Mouse (Mus musculus): Measurements from ENCODE around the gene Fancc. TPM values are rescaled to one million over a fixed set of nuclear protein-coding genes. Genes with fewer than 3 reads are reported as not detected.
A peak's percentile ranks its signal among the peaks of the same experiment; 100 is the strongest.

Fancc gene
- polyA plus RNA-seq, 1 experiment from 2014 or later, result 21.8 TPM

DNA sequence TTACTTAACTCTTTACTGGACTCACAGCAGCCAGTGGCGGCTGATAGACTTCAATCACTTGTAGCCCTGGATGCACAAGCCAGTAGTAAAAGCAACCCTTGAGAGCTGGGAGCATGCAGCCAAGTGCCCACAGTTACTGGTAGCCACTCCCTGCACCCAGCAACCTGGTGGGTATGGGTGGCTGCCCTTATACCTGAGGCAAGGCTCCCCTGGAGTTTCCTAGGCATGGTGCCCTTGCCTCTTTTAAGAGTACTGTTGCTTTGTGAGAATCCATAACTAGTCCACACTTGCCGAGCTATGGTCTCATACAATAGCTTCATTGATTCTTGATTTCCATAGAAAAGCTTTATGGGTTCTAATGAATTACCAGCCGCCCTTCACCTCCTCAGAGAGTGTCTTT is 252.7 kb downstream of the Fancc start:
- peak overlapping the region; percentile 15 for H3K4me3 ChIP-seq (replicated peaks)
- 78% methylated on average over 3 of the region's 3 CpGs for WGBS
- 0 out of 2 replicates have a peak overlapping the region, but pooled peaks have one; percentile 18 for H3K27ac ChIP-seq
- H3K4me1 ChIP-seq, result peaks cover 84% of the 10 kb centered on the region
- ATAC-seq (replicated peaks; ENCODE audit: low FRiP score), result no peak
- H3K9ac ChIP-seq, result 0 out of 2 replicates have a peak overlapping the region, but pooled peaks have one; percentile 21
- peak overlapping the region; percentile 45 for H3K4me2 ChIP-seq
- no peaks in the 10 kb centered on the region for H3K27me3 ChIP-seq
- no peaks in the 10 kb centered on the region for H3K9me3 ChIP-seq (replicated peaks)
- peaks cover 17% of the 10 kb centered on the region for H3K36me3 ChIP-seq

DNA sequence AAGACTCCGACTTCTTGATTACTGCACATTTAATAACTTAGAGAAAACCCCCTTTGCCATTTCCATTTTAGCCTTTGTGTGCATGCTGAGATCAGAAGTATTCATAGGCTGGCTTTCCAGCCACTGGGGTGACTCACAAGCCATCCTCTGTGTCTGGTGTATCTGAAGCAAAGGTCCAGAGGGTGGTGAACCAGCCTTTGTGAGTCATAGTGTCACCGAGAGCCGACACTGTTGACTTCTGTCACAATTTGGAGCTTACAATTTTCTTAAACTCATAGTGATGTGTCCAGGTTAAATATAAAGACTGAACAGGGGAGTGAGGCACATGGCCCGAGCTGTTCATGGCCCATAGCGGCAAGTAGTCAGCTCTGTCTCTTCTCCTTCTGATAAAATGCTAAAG is 253.5 kb downstream of the Fancc start:
- peaks cover 17% of the 10 kb centered on the region for H3K36me3 ChIP-seq
- peak overlapping the region; percentile 11; the same call in 1 of the 2 replicates for H3K9ac ChIP-seq
- peak overlapping the region; percentile 15 for H3K4me3 ChIP-seq (replicated peaks)
- peak overlapping the region; percentile 45 for H3K4me2 ChIP-seq
- no peaks in the 10 kb centered on the region for H3K27me3 ChIP-seq
- H3K4me1 ChIP-seq, result peaks cover 84% of the 10 kb centered on the region
- peak overlapping the region; percentile 37 for H3K27ac ChIP-seq
- 60% methylated on average over 5 of the region's 5 CpGs for WGBS
- no peaks in the 10 kb centered on the region for H3K9me3 ChIP-seq (replicated peaks)
- ATAC-seq (replicated peaks; ENCODE audit: low FRiP score), result no peak

DNA sequence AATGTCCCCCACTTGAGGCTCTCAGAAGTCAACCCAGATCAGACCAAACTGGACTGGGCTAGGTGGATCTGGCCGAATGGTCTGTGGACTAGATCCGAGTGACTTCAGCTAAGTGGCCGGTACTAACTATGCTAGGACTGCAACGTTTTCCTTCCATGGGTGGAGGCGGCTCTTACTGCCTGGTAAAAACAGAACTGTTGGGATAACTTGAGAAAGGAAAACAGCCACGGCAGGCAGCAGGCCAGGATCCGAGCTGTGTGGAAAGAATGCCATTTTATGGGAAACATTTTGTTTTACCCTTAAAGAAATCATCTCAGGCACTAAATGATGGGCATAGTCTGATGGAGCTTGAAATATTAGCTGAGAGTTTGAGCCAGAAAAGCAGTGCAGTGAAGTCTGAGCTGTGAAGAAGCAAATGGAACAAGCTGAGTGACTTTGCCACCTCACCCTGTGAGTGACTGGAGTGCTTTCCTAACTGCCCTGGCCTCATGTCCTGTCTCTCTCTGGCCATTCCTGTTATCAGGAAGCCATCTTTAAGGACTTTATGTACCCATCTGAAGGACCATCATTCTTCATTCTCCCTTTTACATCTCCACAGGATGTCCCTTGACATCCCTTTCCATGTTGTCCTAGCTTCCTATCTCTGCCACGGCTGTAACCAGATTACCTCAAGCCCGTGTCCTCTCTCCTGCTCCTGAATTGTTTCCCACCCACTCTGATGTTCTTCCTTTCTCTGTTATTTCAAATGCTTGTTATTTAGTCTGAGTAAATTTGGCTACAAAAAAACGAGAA is 254.5 kb downstream of the Fancc start:
- no peaks in the 10 kb centered on the region for H3K9me3 ChIP-seq (replicated peaks)
- peak overlapping the region; percentile 80 for H3K9ac ChIP-seq
- peaks cover 10% of the 10 kb centered on the region for H3K36me3 ChIP-seq
- peak overlapping the region; percentile 85 for H3K4me3 ChIP-seq (replicated peaks)
- 38% methylated on average over 10 of the region's 10 CpGs for WGBS
- ATAC-seq (replicated peaks; ENCODE audit: low FRiP score), result no peak
- H3K27me3 ChIP-seq, result no peaks in the 10 kb centered on the region
- peaks cover 79% of the 10 kb centered on the region for H3K4me1 ChIP-seq
- peak overlapping the region; percentile 74 for H3K4me2 ChIP-seq
- H3K27ac ChIP-seq, result peak overlapping the region; percentile 54

- Histone ChIP-seq H3K27ac (peak overlapping the region; percentile 54), H3K4me3 (replicated peaks) (peak overlapping the region; percentile 85), H3K4me1 (peaks cover 70% of the 10 kb centered on the region), H3K4me2 (peak overlapping the region; percentile 74), H3K27me3 (no peaks in the 10 kb centered on the region), H3K9ac (peak overlapping the region; percentile 80), H3K36me3 (peaks cover 9% of the 10 kb centered on the region), H3K9me3 (replicated peaks) (no peaks in the 10 kb centered on the region)
- WGBS, result 53% methylated on average over 3 of the region's 3 CpGs
- ATAC-seq (replicated peaks; ENCODE audit: low FRiP score), result no peak
Measured at GRCm38 (mm10) chr13:63241665-63242064, 255.4 kb downstream of the Fancc start.

DNA sequence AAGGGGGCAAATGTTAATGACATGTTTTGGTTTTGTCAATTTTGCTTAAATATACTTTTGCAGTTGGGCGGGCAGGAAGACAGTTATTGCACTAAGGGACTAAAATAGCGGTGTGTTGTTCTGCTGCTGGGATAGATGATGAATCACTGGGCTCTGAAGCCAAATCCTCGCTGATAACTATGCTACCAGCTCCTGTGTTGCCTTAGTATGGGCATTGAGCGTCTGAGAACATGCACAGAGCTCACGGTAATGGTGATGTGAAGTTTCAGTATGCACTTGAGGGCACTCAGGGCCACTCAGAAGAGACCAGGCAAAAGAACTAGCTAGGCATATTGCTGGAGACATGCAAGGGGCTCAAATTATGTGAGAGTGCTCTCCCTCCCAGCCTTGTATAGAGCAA is 256.2 kb downstream of the Fancc start:
- Histone ChIP-seq H3K4me3 (replicated peaks) (peak overlapping the region; percentile 85), H3K9ac (peak overlapping the region; percentile 80), H3K36me3 (peaks cover 7% of the 10 kb centered on the region), H3K27me3 (no peaks in the 10 kb centered on the region), H3K27ac (peak overlapping the region; percentile 98), H3K4me1 (peaks cover 66% of the 10 kb centered on the region), H3K9me3 (replicated peaks) (no peaks in the 10 kb centered on the region), H3K4me2 (peak overlapping the region; percentile 74)
- ATAC-seq (replicated peaks; ENCODE audit: low FRiP score), result no peak
- 7% methylated on average over 5 of the region's 5 CpGs for WGBS

- Histone ChIP-seq H3K9ac (peak overlapping the region; percentile 80), H3K27me3 (no peaks in the 10 kb centered on the region), H3K27ac (peak overlapping the region; percentile 98), H3K4me3 (replicated peaks) (peak overlapping the region; percentile 85), H3K4me1 (peaks cover 66% of the 10 kb centered on the region), H3K4me2 (peak overlapping the region; percentile 74), H3K36me3 (no peaks in the 10 kb centered on the region; the same call in 1 of the 2 replicates), H3K9me3 (replicated peaks) (no peaks in the 10 kb centered on the region)
- under 1% methylated on average over 51 of the region's 51 CpGs for WGBS
- peak; percentile 91 for ATAC-seq (replicated peaks; ENCODE audit: low FRiP score)
Measured at GRCm38 (mm10) chr13:63239877-63240671, 257.0 kb downstream of the Fancc start.

DNA sequence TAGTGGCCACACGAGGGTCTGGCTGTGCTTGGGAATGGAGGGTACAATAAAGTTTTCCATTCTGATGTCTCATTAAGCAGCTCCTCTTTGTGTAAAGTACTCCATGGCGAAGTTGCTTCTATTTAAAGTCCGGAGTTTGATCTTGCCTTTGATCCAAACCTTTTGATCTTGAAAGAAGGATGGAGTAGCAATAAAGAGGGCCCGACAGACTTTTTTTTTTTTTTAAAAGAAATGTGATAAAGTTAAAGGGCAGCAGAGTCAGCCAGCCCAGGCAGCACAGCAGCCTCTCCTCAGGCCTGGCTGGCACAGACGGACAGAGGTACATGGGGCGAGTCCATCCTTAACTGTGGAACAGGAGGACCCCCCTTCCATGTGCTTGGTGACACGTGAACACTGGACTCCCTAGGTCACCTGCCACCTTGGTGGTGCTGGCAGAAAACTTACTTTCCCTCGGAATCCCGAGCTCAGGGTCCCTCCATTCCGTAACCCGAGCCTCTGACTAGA is 257.7 kb downstream of the Fancc start:
- Histone ChIP-seq H3K27me3 (no peaks in the 10 kb centered on the region), H3K9me3 (replicated peaks) (no peaks in the 10 kb centered on the region), H3K27ac (peak overlapping the region; percentile 98), H3K9ac (peak overlapping the region; percentile 80), H3K36me3 (no peaks in the 10 kb centered on the region; the same call in 1 of the 2 replicates), H3K4me2 (peak overlapping the region; percentile 74), H3K4me3 (replicated peaks) (peak overlapping the region; percentile 85), H3K4me1 (peaks cover 60% of the 10 kb centered on the region)
- 7% methylated on average over 11 of the region's 11 CpGs for WGBS
- peak; percentile 89 for ATAC-seq (replicated peaks; ENCODE audit: low FRiP score)

- no peak overlapping the region for H3K9ac ChIP-seq
- 70% methylated on average over 7 of the region's 7 CpGs for WGBS
- H3K27me3 ChIP-seq, result no peaks in the 10 kb centered on the region
- H3K27ac ChIP-seq, result peak overlapping the region; percentile 61
- no peaks in the 10 kb centered on the region for H3K36me3 ChIP-seq
- no peak overlapping the region for H3K4me2 ChIP-seq
- H3K9me3 ChIP-seq (replicated peaks), result no peaks in the 10 kb centered on the region
- H3K4me3 ChIP-seq (replicated peaks), result no peak overlapping the region
- H3K4me1 ChIP-seq, result peaks cover 54% of the 10 kb centered on the region
- no peak for ATAC-seq (replicated peaks; ENCODE audit: low FRiP score)
Measured at GRCm38 (mm10) chr13:63238045-63238444, 259.0 kb downstream of the Fancc start.

- no peaks in the 10 kb centered on the region for H3K9me3 ChIP-seq (replicated peaks)
- H3K36me3 ChIP-seq, result no peaks in the 10 kb centered on the region
- H3K4me3 ChIP-seq (replicated peaks), result no peak overlapping the region
- no peak for ATAC-seq (replicated peaks; ENCODE audit: low FRiP score)
- H3K4me2 ChIP-seq, result no peak overlapping the region
- H3K27ac ChIP-seq, result peak overlapping the region; percentile 86
- 26% methylated on average over 5 of the region's 5 CpGs for WGBS
- no peak overlapping the region for H3K9ac ChIP-seq
- peaks cover 53% of the 10 kb centered on the region for H3K4me1 ChIP-seq
- H3K27me3 ChIP-seq, result no peaks in the 10 kb centered on the region
Measured at GRCm38 (mm10) chr13:63236159-63236893, 260.8 kb downstream of the Fancc start.

GRCm38 (mm10) chr13:63235551-63235950 is 261.5 kb downstream of the Fancc start:
- WGBS, result 74% methylated on average over 3 of the region's 3 CpGs
- H3K36me3 ChIP-seq, result no peaks in the 10 kb centered on the region

More at GRCm38 (mm10) chr13:63235551-63235950, 261.5 kb downstream of the Fancc start:
- ATAC-seq (replicated peaks; ENCODE audit: low FRiP score), result no peak
- H3K4me2 ChIP-seq, result no peak overlapping the region
- H3K4me3 ChIP-seq (replicated peaks), result no peak overlapping the region
- H3K27me3 ChIP-seq, result no peaks in the 10 kb centered on the region
- no peak overlapping the region for H3K9ac ChIP-seq
- H3K9me3 ChIP-seq (replicated peaks), result no peaks in the 10 kb centered on the region
- H3K4me1 ChIP-seq, result peaks cover 54% of the 10 kb centered on the region
- H3K27ac ChIP-seq, result peak overlapping the region; percentile 86
